Mouse (Mus musculus) MEL (cell line): Measurements from ENCODE around the gene Adgrb3.

ENCODE experiments used
- GATA1 ChIP-seq: IDR thresholded peaks from 2 replicates; pipeline ENCODE4 v1.6.1; 2011; ENCODE audit warnings: low read depth, low read length, improper control_type of control experiment
- JUND ChIP-seq: IDR thresholded peaks from 2 replicates; pipeline ENCODE4 v1.6.1; 2011; ENCODE audit warnings: low read depth, mild to moderate bottlenecking, improper control_type of control experiment, low read length
- MXI1 ChIP-seq: IDR thresholded peaks from 2 replicates; pipeline ENCODE4 v1.6.1; 2011; ENCODE audit warnings: mild to moderate bottlenecking, low read depth, low read length, improper control_type of control experiment
- POLR2A ChIP-seq, 2 experiments: IDR thresholded peaks; 2 replicates each; pipeline ENCODE4 v1.6.1; 2011 to 2012; ENCODE audit warnings: low read length in 2 of 2, mild to moderate bottlenecking in 2 of 2, control low read depth in 1 of 2, improper control_type of control experiment in 1 of 2, low read depth in 1 of 2, moderate library complexity in 1 of 2; ENCODE audit not compliant: control insufficient read depth in 1 of 2, insufficient read depth in 1 of 2, poor library complexity in 1 of 2
- POLR2AphosphoS2 ChIP-seq: IDR thresholded peaks from 2 replicates; pipeline ENCODE4 v1.6.1; 2011; ENCODE audit warnings: low read length, improper control_type of control experiment

DNA sequence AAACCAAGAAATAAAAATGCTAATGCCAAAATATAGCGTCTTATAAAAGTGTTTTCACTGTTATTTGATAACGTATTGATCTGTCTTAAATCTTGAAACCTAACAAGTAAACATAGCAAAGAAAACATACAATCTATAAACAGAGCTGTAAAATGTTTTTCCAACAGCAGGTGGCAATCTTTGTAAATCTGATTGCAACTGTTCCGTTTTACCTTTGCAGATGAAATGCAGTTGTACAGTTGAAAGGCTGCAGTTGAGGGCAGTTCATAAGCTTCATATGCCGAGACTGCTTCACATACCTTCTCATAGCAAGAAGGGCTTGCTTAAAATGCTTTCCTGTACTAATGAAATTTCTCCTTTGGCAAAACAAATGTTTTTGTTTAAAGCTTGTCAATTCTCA lies 302.5 kb downstream of the Adgrb3 start:
- TF ChIP-seq MXI1 (no peak), GATA1 (no peak), JUND (no peak), POLR2A (IDR thresholded peaks at IDR 0.05; ENCODE audit: control insufficient read depth in 1 of 2, insufficient read depth in 1 of 2, low read depth in 1 of 2, low read length in 2 of 2, poor library complexity in 1 of 2) (no peak), POLR2AphosphoS2 (no peak)
